Mouse (Mus musculus) cerebral cortex, adult 2 months (tissue): Measurements from ENCODE around the gene Cnnm2.

Experiments used
- WGBS: fragments of 180-500 bp; shearing (Covaris S2); methylation state at CpG from one replicate; pipeline ENCODE4 v1.1.7; 2018; 5-methylcytosine and 5-hydroxymethylcytosine counted together

Gene Cnnm2

GRCm38 (mm10) chr19:46929044-46929587, 167.7 kb downstream of the Cnnm2 start:
- 46% methylated on average over 6 of the region's 6 CpGs for WGBS
